Mouse (Mus musculus): Measurements from ENCODE around the gene Gm10160.

DNA sequence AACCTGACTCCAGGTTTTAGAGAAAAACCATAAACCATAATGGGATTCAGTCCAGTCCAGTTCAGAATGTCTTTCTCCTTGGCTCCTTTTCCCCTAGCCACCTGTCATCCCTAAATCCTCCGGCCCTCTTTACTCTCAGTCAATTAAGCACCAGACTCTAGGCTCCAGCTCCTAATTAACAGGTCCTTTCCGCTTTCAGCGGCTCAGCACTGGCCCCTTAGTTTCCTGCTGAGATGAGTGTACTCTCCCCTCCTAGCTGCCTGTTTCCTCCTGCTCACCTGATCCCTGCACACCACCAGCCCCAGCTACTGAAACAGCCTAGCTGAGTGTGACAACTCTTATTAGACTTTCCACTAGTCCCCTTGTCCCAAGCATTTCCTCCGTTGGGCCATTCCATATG, 7.8 kb downstream of the Gm10160 start:
- TF ChIP-seq NANOG (IDR thresholded peaks at IDR 0.05; ENCODE audit: borderline replicate concordance, low read length) (no peak), CTCF (conservative IDR thresholded peaks at IDR 0.05; ENCODE audit: low read length) (no peak)
